Mouse (Mus musculus): ENCODE results near the gene Nap1l2. TPM values are rescaled to one million over a fixed set of nuclear protein-coding genes. Genes with fewer than 3 reads are reported as not detected.
"Not testable (repeated sequence)": the region's sequence is repeated elsewhere in the genome, so short reads cannot be mapped to it uniquely, and the experiment has no call there.

Gene Nap1l2
- polyA plus RNA-seq (2014; fragmentation: Nextera tagmentation; extraction: Ambion mirVana): 19.4 and 19.6 TPM in 2 replicates

- no peaks in the 10 kb centered on the region for H3K36me3 ChIP-seq (ENCODE audit: control insufficient read depth, insufficient read depth, low read length)
- peak; percentile 94 for ATAC-seq (ENCODE audit: low FRiP score)
- WGBS: 9% methylated on average over 13 of the region's 13 CpGs
These were observed at the start of gene Nap1l2 for GRCm38 (mm10) chrX:103186431-103186786. Gene Nap1l2, minus strand, starts transcription at chrX:103186640.

GRCm38 (mm10) chrX:103215251-103215650 is 28.8 kb upstream of the Nap1l2 start:
- WGBS: 77% methylated on average over 4 of the region's 4 CpGs
- Histone ChIP-seq H3K9ac (ENCODE audit: low read length) (no peak overlapping the region), H3K4me3 (ENCODE audit: low read depth, low read length) (no peak overlapping the region), H3K9me3 (ENCODE audit: control insufficient read depth, low read length) (no peaks in the 10 kb centered on the region), H3K4me1 (ENCODE audit: control insufficient read depth, insufficient read depth, low read length) (no peaks in the 10 kb centered on the region), H3K27me3 (ENCODE audit: control insufficient read depth, insufficient read depth, low read length) (peaks cover 13% of the 10 kb centered on the region), H3K27ac (ENCODE audit: low read depth, low read length) (no peak overlapping the region), H3K36me3 (ENCODE audit: control insufficient read depth, insufficient read depth, low read length) (no peaks in the 10 kb centered on the region), H3K4me2 (no peak overlapping the region)
- ATAC-seq (ENCODE audit: low FRiP score) (no peak), DNase-seq (ENCODE audit: low spot score, missing footprints) (no peak)

More at GRCm38 (mm10) chrX:103186431-103186786, at the start of gene Nap1l2:
- Histone ChIP-seq H3K27me3 (ENCODE audit: control insufficient read depth, insufficient read depth, low read length) (peaks cover 12% of the 10 kb centered on the region), H3K4me1 (ENCODE audit: control insufficient read depth, insufficient read depth, low read length) (no peaks in the 10 kb centered on the region), H3K27ac (ENCODE audit: low read depth, low read length) (peak within 1 kb of the TSS; percentile 57), H3K4me2 (peak within 1 kb of the TSS; percentile 50), H3K9me3 (ENCODE audit: control insufficient read depth, low read length) (no peaks in the 10 kb centered on the region), H3K4me3 (ENCODE audit: low read depth, low read length) (peak within 1 kb of the TSS; percentile 42), H3K9ac (ENCODE audit: low read length) (peak within 1 kb of the TSS; percentile 63)
- no peak for DNase-seq (ENCODE audit: low spot score, missing footprints)

- no peaks in the 10 kb centered on the region for H3K4me1 ChIP-seq (ENCODE audit: control insufficient read depth, insufficient read depth, low read length)
- H3K27me3 ChIP-seq (ENCODE audit: control insufficient read depth, insufficient read depth, low read length): peaks cover 12% of the 10 kb centered on the region
- no peaks in the 10 kb centered on the region for H3K36me3 ChIP-seq (ENCODE audit: control insufficient read depth, insufficient read depth, low read length)
- no peak overlapping the region for H3K4me3 ChIP-seq (ENCODE audit: low read depth, low read length)
- DNase-seq (ENCODE audit: low spot score, missing footprints): no peak
- 32% methylated on average over 1 of the region's 1 CpGs for WGBS
- ATAC-seq (ENCODE audit: low FRiP score): peak; percentile 55
- H3K9me3 ChIP-seq (ENCODE audit: control insufficient read depth, low read length): no peaks in the 10 kb centered on the region
- no peak overlapping the region for H3K9ac ChIP-seq (ENCODE audit: low read length)
- peak overlapping the region; percentile 50 for H3K4me2 ChIP-seq
- H3K27ac ChIP-seq (ENCODE audit: low read depth, low read length): no peak overlapping the region
These were observed 389 bp upstream of the Nap1l2 start for GRCm38 (mm10) chrX:103186829-103187228.

GRCm38 (mm10) chrX:103185781-103186430 is 534 bp downstream of the Nap1l2 start:
- Histone ChIP-seq H3K4me1 (ENCODE audit: control insufficient read depth, insufficient read depth, low read length) (no peaks in the 10 kb centered on the region), H3K27ac (ENCODE audit: low read depth, low read length) (peak overlapping the region; percentile 57), H3K9ac (ENCODE audit: low read length) (peak overlapping the region; percentile 63), H3K27me3 (ENCODE audit: control insufficient read depth, insufficient read depth, low read length) (peaks cover 12% of the 10 kb centered on the region), H3K9me3 (ENCODE audit: control insufficient read depth, low read length) (no peaks in the 10 kb centered on the region), H3K4me3 (ENCODE audit: low read depth, low read length) (peak overlapping the region; percentile 42), H3K36me3 (ENCODE audit: control insufficient read depth, insufficient read depth, low read length) (no peaks in the 10 kb centered on the region), H3K4me2 (peak overlapping the region; percentile 50)
- ATAC-seq (ENCODE audit: low FRiP score): peak; percentile 54
- WGBS: 23% methylated on average over 20 of the region's 20 CpGs
- peak; percentile 93 for DNase-seq (ENCODE audit: low spot score, missing footprints)

- Histone ChIP-seq H3K4me1 (ENCODE audit: control insufficient read depth, insufficient read depth, low read length) (no peaks in the 10 kb centered on the region), H3K4me2 (no peak overlapping the region), H3K4me3 (ENCODE audit: low read depth, low read length) (no peak overlapping the region), H3K9ac (ENCODE audit: low read length) (no peak overlapping the region), H3K27ac (ENCODE audit: low read depth, low read length) (no peak overlapping the region), H3K36me3 (ENCODE audit: control insufficient read depth, insufficient read depth, low read length) (no peaks in the 10 kb centered on the region), H3K9me3 (ENCODE audit: control insufficient read depth, low read length) (no peaks in the 10 kb centered on the region), H3K27me3 (ENCODE audit: control insufficient read depth, insufficient read depth, low read length) (peaks cover 14% of the 10 kb centered on the region)
- ATAC-seq (ENCODE audit: low FRiP score): no peak
- no peak for DNase-seq (ENCODE audit: low spot score, missing footprints)
These were observed 2.9 kb downstream of the Nap1l2 start for GRCm38 (mm10) chrX:103183536-103183935.

GRCm38 (mm10) chrX:103179771-103180558 is 6.5 kb downstream of the Nap1l2 start:
- 81% methylated on average over 4 of the region's 4 CpGs for WGBS
- H3K9me3 ChIP-seq (ENCODE audit: control insufficient read depth, low read length): no peaks in the 10 kb centered on the region
- no peak overlapping the region for H3K9ac ChIP-seq (ENCODE audit: low read length)

GRCm38 (mm10) chrX:103164948-103165605 is 21.4 kb downstream of the Nap1l2 start:
- Histone ChIP-seq H3K4me2 (peak overlapping the region; percentile 34; the same call in 1 of the 2 replicates), H3K4me3 (ENCODE audit: low read depth, low read length) (peak overlapping the region; percentile 20; the same call in 1 of the 2 replicates)
- H3K9ac ChIP-seq (ENCODE audit: low read length); H3K36me3 ChIP-seq (ENCODE audit: control insufficient read depth, insufficient read depth, low read length); H3K27me3 ChIP-seq (ENCODE audit: control insufficient read depth, insufficient read depth, low read length); H3K9me3 ChIP-seq (ENCODE audit: control insufficient read depth, low read length); DNase-seq (ENCODE audit: low spot score, missing footprints); H3K27ac ChIP-seq (ENCODE audit: low read depth, low read length); H3K4me1 ChIP-seq (ENCODE audit: control insufficient read depth, insufficient read depth, low read length): not testable (repeated sequence)
- peak; percentile 96 for ATAC-seq (ENCODE audit: low FRiP score)
- WGBS: 24% methylated on average over 30 of the region's 83 CpGs

More at GRCm38 (mm10) chrX:103179771-103180558, 6.5 kb downstream of the Nap1l2 start:
- H3K4me1 ChIP-seq (ENCODE audit: control insufficient read depth, insufficient read depth, low read length): no peaks in the 10 kb centered on the region
- no peak overlapping the region for H3K27ac ChIP-seq (ENCODE audit: low read depth, low read length)
- H3K27me3 ChIP-seq (ENCODE audit: control insufficient read depth, insufficient read depth, low read length): peaks cover 7% of the 10 kb centered on the region
- H3K4me3 ChIP-seq (ENCODE audit: low read depth, low read length): no peak overlapping the region
- no peaks in the 10 kb centered on the region for H3K36me3 ChIP-seq (ENCODE audit: control insufficient read depth, insufficient read depth, low read length)
- DNase-seq (ENCODE audit: low spot score, missing footprints) (no peak), ATAC-seq (ENCODE audit: low FRiP score) (no peak)
- H3K4me2 ChIP-seq: no peak overlapping the region

- ATAC-seq (ENCODE audit: low FRiP score) (no peak), DNase-seq (ENCODE audit: low spot score, missing footprints) (no peak)
- Histone ChIP-seq H3K9me3 (ENCODE audit: control insufficient read depth, low read length) (no peaks in the 10 kb centered on the region), H3K4me3 (ENCODE audit: low read depth, low read length) (no peak overlapping the region), H3K4me2 (no peak overlapping the region), H3K4me1 (ENCODE audit: control insufficient read depth, insufficient read depth, low read length) (no peaks in the 10 kb centered on the region), H3K27me3 (ENCODE audit: control insufficient read depth, insufficient read depth, low read length) (peaks cover 13% of the 10 kb centered on the region), H3K27ac (ENCODE audit: low read depth, low read length) (no peak overlapping the region), H3K36me3 (ENCODE audit: control insufficient read depth, insufficient read depth, low read length) (no peaks in the 10 kb centered on the region), H3K9ac (ENCODE audit: low read length) (no peak overlapping the region)
- WGBS: 72% methylated on average over 1 of the region's 1 CpGs
These were observed 30.3 kb downstream of the Nap1l2 start for GRCm38 (mm10) chrX:103156134-103156533.

GRCm38 (mm10) chrX:103138549-103138948 is 47.9 kb downstream of the Nap1l2 start:
- 85% methylated on average over 3 of the region's 3 CpGs for WGBS

More at GRCm38 (mm10) chrX:103138549-103138948, 47.9 kb downstream of the Nap1l2 start:
- no peak for DNase-seq (ENCODE audit: low spot score, missing footprints)
- Histone ChIP-seq H3K4me3 (ENCODE audit: low read depth, low read length) (no peak overlapping the region), H3K9me3 (ENCODE audit: control insufficient read depth, low read length) (no peaks in the 10 kb centered on the region), H3K27me3 (ENCODE audit: control insufficient read depth, insufficient read depth, low read length) (no peaks in the 10 kb centered on the region; the same call in 1 of the 2 replicates), H3K27ac (ENCODE audit: low read depth, low read length) (no peak overlapping the region), H3K36me3 (ENCODE audit: control insufficient read depth, insufficient read depth, low read length) (no peaks in the 10 kb centered on the region), H3K4me1 (ENCODE audit: control insufficient read depth, insufficient read depth, low read length) (no peaks in the 10 kb centered on the region), H3K4me2 (no peak overlapping the region), H3K9ac (ENCODE audit: low read length) (no peak overlapping the region)
- ATAC-seq (ENCODE audit: low FRiP score): no peak

Data from midbrain, embryonic 11.5 days (tissue).